Mouse (Mus musculus): ENCODE data around the gene Il12rb1. TPM values are rescaled to one million over a fixed set of nuclear protein-coding genes. Genes with fewer than 3 reads are reported as not detected.
A peak's percentile ranks its signal among the peaks of the same experiment; 100 is the strongest.

The Il12rb1 gene
- polyA plus RNA-seq, 1 experiment from 2014 or later: not detected

GRCm38 (mm10) chr8:70839408-70840351 is 31.4 kb downstream of the Il12rb1 start, which contains the start of gene Arrdc2:
Gene Arrdc2 (minus strand): TSS chr8:70839720.
- ATAC-seq (ENCODE audit: low FRiP score): peak; percentile 96
- H3K9ac ChIP-seq: peak within 1 kb of the TSS; percentile 75
- 2% methylated on average over 55 of the region's 55 CpGs for WGBS
- no peaks in the 10 kb centered on the region for H3K27me3 ChIP-seq
- no peaks in the 10 kb centered on the region; the same call in 1 of the 2 replicates for H3K36me3 ChIP-seq (replicated peaks)
- peak within 1 kb of the TSS; percentile 89 for H3K27ac ChIP-seq
- peaks cover 18% of the 10 kb centered on the region for H3K4me1 ChIP-seq
- no peaks in the 10 kb centered on the region for H3K9me3 ChIP-seq
- H3K4me3 ChIP-seq (replicated peaks): peak within 1 kb of the TSS; percentile 67
- H3K4me2 ChIP-seq: peak within 1 kb of the TSS; percentile 83

DNA sequence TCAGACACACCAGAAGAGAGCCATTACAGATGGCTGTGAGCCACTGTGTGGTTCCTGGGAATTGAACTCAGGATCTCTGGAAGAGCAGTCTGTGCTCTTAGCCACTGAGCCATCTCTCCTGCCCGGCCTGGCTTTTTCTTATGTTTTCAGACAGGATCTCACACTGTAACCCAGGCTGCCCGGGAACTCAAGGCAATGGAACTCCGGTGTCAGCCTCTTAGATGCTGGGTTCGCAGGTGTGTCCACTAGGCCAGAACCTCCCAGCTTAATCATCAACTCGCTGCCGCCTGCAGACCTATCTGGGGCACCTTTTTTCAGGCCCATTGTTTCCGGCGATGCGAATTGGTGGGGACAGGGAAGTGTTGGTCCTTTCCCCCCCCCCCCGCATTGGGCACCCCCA is 32.3 kb downstream of the Il12rb1 start:
- 63% methylated on average over 10 of the region's 10 CpGs for WGBS
- Histone ChIP-seq H3K27me3 (no peaks in the 10 kb centered on the region), H3K4me3 (replicated peaks) (no peak overlapping the region), H3K4me2 (no peak overlapping the region), H3K27ac (no peak overlapping the region), H3K9ac (no peak overlapping the region), H3K9me3 (no peaks in the 10 kb centered on the region), H3K4me1 (peaks cover 18% of the 10 kb centered on the region), H3K36me3 (replicated peaks) (no peaks in the 10 kb centered on the region; the same call in 1 of the 2 replicates)
- no peak for ATAC-seq (ENCODE audit: low FRiP score)

- Histone ChIP-seq H3K4me3 (replicated peaks) (no peak overlapping the region), H3K27ac (no peak overlapping the region), H3K9me3 (no peaks in the 10 kb centered on the region), H3K4me1 (peaks cover 18% of the 10 kb centered on the region), H3K9ac (no peak overlapping the region), H3K36me3 (replicated peaks) (no peaks in the 10 kb centered on the region), H3K27me3 (no peaks in the 10 kb centered on the region), H3K4me2 (no peak overlapping the region; the same call in 1 of the 2 replicates)
- 0 out of 2 replicates have a peak, but pooled peaks have one; percentile 2 for ATAC-seq (ENCODE audit: low FRiP score)
- WGBS: 46% methylated on average over 22 of the region's 22 CpGs
Observed at GRCm38 (mm10) chr8:70841147-70842072, 33.2 kb downstream of the Il12rb1 start.

DNA sequence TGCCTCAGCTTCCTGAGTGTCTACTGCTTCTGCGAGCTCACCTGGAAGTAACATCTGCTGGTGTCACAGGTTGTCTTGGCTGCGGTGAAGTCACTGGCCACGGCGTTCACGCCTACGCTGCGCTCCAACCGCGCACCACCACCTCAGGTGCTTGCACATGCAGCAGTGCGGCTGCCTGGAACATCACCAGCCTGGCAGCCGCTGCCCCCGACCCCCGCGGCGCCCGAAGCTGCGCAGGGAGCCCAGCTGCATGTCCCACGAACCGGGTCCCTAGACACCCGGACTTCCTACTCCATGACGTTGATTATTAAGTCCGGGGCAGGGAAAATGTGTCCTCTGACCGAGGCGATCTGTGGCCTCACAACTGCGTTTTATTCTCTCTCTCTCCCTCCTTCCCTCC is 34.2 kb downstream of the Il12rb1 start:
- no peak overlapping the region for H3K27ac ChIP-seq
- WGBS: 73% methylated on average over 25 of the region's 25 CpGs
- H3K9me3 ChIP-seq: no peaks in the 10 kb centered on the region
- H3K4me3 ChIP-seq (replicated peaks): no peak overlapping the region
- H3K36me3 ChIP-seq (replicated peaks): no peaks in the 10 kb centered on the region
- ATAC-seq (ENCODE audit: low FRiP score): no peak
- H3K4me1 ChIP-seq: peaks cover 24% of the 10 kb centered on the region
- no peak overlapping the region for H3K4me2 ChIP-seq
- no peak overlapping the region for H3K9ac ChIP-seq
- no peaks in the 10 kb centered on the region; the same call in 1 of the 2 replicates for H3K27me3 ChIP-seq

GRCm38 (mm10) chr8:70843214-70843773 is 35.0 kb downstream of the Il12rb1 start:
- no peak for ATAC-seq (ENCODE audit: low FRiP score)
- H3K9me3 ChIP-seq: no peaks in the 10 kb centered on the region
- no peak overlapping the region for H3K27ac ChIP-seq
- no peak overlapping the region for H3K4me2 ChIP-seq
- H3K4me3 ChIP-seq (replicated peaks): no peak overlapping the region
- peaks cover 23% of the 10 kb centered on the region for H3K4me1 ChIP-seq
- no peak overlapping the region for H3K9ac ChIP-seq
- 84% methylated on average over 5 of the region's 5 CpGs for WGBS
- no peaks in the 10 kb centered on the region for H3K36me3 ChIP-seq (replicated peaks)
- no peaks in the 10 kb centered on the region; the same call in 1 of the 2 replicates for H3K27me3 ChIP-seq

- H3K4me1 ChIP-seq: peaks cover 17% of the 10 kb centered on the region
- H3K27me3 ChIP-seq: no peaks in the 10 kb centered on the region; the same call in 1 of the 2 replicates
- no peak overlapping the region for H3K4me2 ChIP-seq
- no peaks in the 10 kb centered on the region for H3K36me3 ChIP-seq (replicated peaks)
- no peak for ATAC-seq (ENCODE audit: low FRiP score)
- no peak overlapping the region for H3K4me3 ChIP-seq (replicated peaks)
- no peak overlapping the region for H3K27ac ChIP-seq
- WGBS: 86% methylated on average over 8 of the region's 8 CpGs
- H3K9me3 ChIP-seq: no peaks in the 10 kb centered on the region
- H3K9ac ChIP-seq: no peak overlapping the region
Observed at GRCm38 (mm10) chr8:70843941-70844340, 35.7 kb downstream of the Il12rb1 start.

GRCm38 (mm10) chr8:70844523-70844922 is 36.3 kb downstream of the Il12rb1 start:
- Histone ChIP-seq H3K36me3 (replicated peaks) (no peaks in the 10 kb centered on the region), H3K4me2 (no peak overlapping the region), H3K4me1 (peaks cover 16% of the 10 kb centered on the region), H3K9ac (no peak overlapping the region), H3K4me3 (replicated peaks) (no peak overlapping the region), H3K27ac (no peak overlapping the region), H3K9me3 (no peaks in the 10 kb centered on the region), H3K27me3 (no peaks in the 10 kb centered on the region; the same call in 1 of the 2 replicates)
- 2% methylated on average over 6 of the region's 6 CpGs for WGBS
- peak; percentile 21; the same call in 1 of the 2 replicates for ATAC-seq (ENCODE audit: low FRiP score)

- Histone ChIP-seq H3K4me2 (no peak overlapping the region), H3K4me3 (replicated peaks) (no peak overlapping the region), H3K4me1 (peaks cover 13% of the 10 kb centered on the region), H3K9ac (no peak overlapping the region), H3K27me3 (no peaks in the 10 kb centered on the region; the same call in 1 of the 2 replicates), H3K36me3 (replicated peaks) (no peaks in the 10 kb centered on the region), H3K27ac (no peak overlapping the region), H3K9me3 (no peaks in the 10 kb centered on the region)
- WGBS: 42% methylated on average over 5 of the region's 5 CpGs
- no peak for ATAC-seq (ENCODE audit: low FRiP score)
Observed at GRCm38 (mm10) chr8:70845108-70845507, 36.9 kb downstream of the Il12rb1 start.

- 54% methylated on average over 15 of the region's 15 CpGs for WGBS
- no peak overlapping the region for H3K4me3 ChIP-seq (replicated peaks)
- 0 out of 2 replicates have a peak overlapping the region, but pooled peaks have one; percentile 7 for H3K9ac ChIP-seq
- no peak overlapping the region for H3K27ac ChIP-seq
- no peak for ATAC-seq (ENCODE audit: low FRiP score)
- H3K4me1 ChIP-seq: peaks cover 5% of the 10 kb centered on the region
- no peak overlapping the region for H3K4me2 ChIP-seq
- no peaks in the 10 kb centered on the region for H3K9me3 ChIP-seq
- H3K27me3 ChIP-seq: no peaks in the 10 kb centered on the region; the same call in 1 of the 2 replicates
- H3K36me3 ChIP-seq (replicated peaks): no peaks in the 10 kb centered on the region
Observed at GRCm38 (mm10) chr8:70846371-70847154, 38.3 kb downstream of the Il12rb1 start.

DNA sequence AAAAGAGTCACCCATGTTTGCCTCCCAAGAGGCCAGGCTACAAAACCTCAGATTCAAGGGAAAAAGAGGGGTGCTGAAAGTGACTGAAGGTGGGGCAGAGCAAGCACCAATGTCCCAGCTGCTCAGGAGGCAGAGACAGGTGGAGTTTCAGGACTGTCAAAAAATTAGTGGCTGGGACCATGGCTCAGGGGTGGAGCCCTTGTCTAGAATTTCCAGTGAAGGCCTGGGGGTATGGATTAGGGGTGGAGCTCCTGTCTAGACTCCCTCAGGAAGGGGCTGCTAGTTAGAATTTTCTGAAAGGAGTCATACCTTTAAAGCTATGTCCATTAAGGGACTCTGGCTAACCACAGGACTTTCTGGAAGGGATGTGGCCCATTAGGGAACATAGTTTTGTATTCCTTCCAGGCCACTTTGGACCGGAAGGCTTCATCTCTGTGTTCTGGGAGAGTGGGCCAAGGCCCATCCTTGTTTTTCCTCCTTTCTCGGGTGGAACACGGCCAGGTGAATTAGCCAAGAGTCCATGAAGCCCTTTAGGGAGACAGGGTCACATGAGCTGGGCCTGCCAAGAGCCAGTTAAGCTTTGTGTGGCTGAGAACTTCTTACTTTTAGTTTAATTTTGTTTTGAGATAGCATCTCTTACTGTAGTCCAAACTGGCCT is 41.2 kb downstream of the Il12rb1 start:
- 82% methylated on average over 3 of the region's 3 CpGs for WGBS
- H3K9ac ChIP-seq: no peak overlapping the region
- H3K36me3 ChIP-seq (replicated peaks): 0 out of 2 replicates have a peak, but pooled peaks cover 10% of the 10 kb centered on the region
- no peak overlapping the region for H3K27ac ChIP-seq
- no peak for ATAC-seq (ENCODE audit: low FRiP score)
- no peak overlapping the region for H3K4me2 ChIP-seq
- H3K4me3 ChIP-seq (replicated peaks): no peak overlapping the region
- H3K4me1 ChIP-seq: peaks cover 5% of the 10 kb centered on the region
- H3K27me3 ChIP-seq: no peaks in the 10 kb centered on the region; the same call in 1 of the 2 replicates
- H3K9me3 ChIP-seq: no peaks in the 10 kb centered on the region

All from forebrain, embryonic 12.5 days (tissue).